Mouse (Mus musculus): ENCODE measurements around the gene Tmem185b. TPM values are rescaled to one million over a fixed set of nuclear protein-coding genes. Genes with fewer than 3 reads are reported as not detected.

Gene Tmem185b
- polyA plus RNA-seq, 1 experiment, result 9.9 TPM

- 90% methylated on average over 4 of the region's 4 CpGs for WGBS
- no peak overlapping the region for H3K27ac ChIP-seq (ENCODE audit: control insufficient read depth, insufficient read depth, low read depth, low read length, poor library complexity)
- H3K4me3 ChIP-seq (replicated peaks; ENCODE audit: control insufficient read depth, low read depth, low read length), result no peak overlapping the region
- no peaks in the 10 kb centered on the region; the same call in 1 of the 2 replicates for H3K4me1 ChIP-seq (ENCODE audit: control insufficient read depth, insufficient read depth, low read length)
- TF ChIP-seq POLR2A (IDR thresholded peaks at IDR 0.05; ENCODE audit: borderline replicate concordance, control insufficient read depth, low read depth, low read length) (no peak), CTCF (IDR thresholded peaks at IDR 0.05; ENCODE audit: control insufficient read depth, insufficient read depth, low read length) (no peak)
These were observed 39.6 kb downstream of the Tmem185b start for GRCm38 (mm10) chr1:119565531-119565930.

- no peak overlapping the region for H3K4me3 ChIP-seq (replicated peaks; ENCODE audit: control insufficient read depth, low read depth, low read length)
- no peak overlapping the region for H3K27ac ChIP-seq (ENCODE audit: control insufficient read depth, insufficient read depth, low read depth, low read length, poor library complexity)
- TF ChIP-seq POLR2A (IDR thresholded peaks at IDR 0.05; ENCODE audit: borderline replicate concordance, control insufficient read depth, low read depth, low read length), result no peak
- no peak for TF ChIP-seq CTCF (IDR thresholded peaks at IDR 0.05; ENCODE audit: control insufficient read depth, insufficient read depth, low read length)
- WGBS, result 77% methylated on average over 1 of the region's 1 CpGs
- no peaks in the 10 kb centered on the region; the same call in 1 of the 2 replicates for H3K4me1 ChIP-seq (ENCODE audit: control insufficient read depth, insufficient read depth, low read length)
These were observed 44.2 kb downstream of the Tmem185b start for GRCm38 (mm10) chr1:119570134-119570533.

Other genes starting within 250 kb of the Tmem185b start
- 0.45 and 0.70 TPM in 2 replicates for gene Inhbb, start 103.9 kb upstream of the Tmem185b start, polyA plus RNA-seq (2011; ENCODE audit: insufficient read depth, insufficient read length, low replicate concordance, missing spikeins)
- 12.6 and 30.3 TPM in 2 replicates for gene Ralb, start 21.4 kb upstream of the Tmem185b start, polyA plus RNA-seq (2011; ENCODE audit: insufficient read depth, insufficient read length, low replicate concordance, missing spikeins)
- 0.40 and 2.4 TPM in 2 replicates for gene Epb41l5, start 122.8 kb downstream of the Tmem185b start, polyA plus RNA-seq (2011; ENCODE audit: insufficient read depth, insufficient read length, low replicate concordance, missing spikeins)